Mouse (Mus musculus) cortical plate, adult 2 months (tissue): ENCODE data around the gene Tead1.

Experiments used
- CTCF ChIP-seq: fragments of 200-500 bp; IDR thresholded peaks from 2 replicates; pipeline ENCODE4 v1.5.1; 2011; ENCODE audit warnings: mild to moderate bottlenecking, control low read depth, low read length; ENCODE audit not compliant: insufficient read depth; ENCODE audit errors: extremely low read depth
- POLR2A ChIP-seq: fragments of 200-500 bp; IDR thresholded peaks from 2 replicates; pipeline ENCODE4 v1.6.1; 2011; ENCODE audit warnings: mild to moderate bottlenecking, low read length, control low read depth; ENCODE audit not compliant: insufficient read depth; ENCODE audit errors: extremely low read depth

DNA sequence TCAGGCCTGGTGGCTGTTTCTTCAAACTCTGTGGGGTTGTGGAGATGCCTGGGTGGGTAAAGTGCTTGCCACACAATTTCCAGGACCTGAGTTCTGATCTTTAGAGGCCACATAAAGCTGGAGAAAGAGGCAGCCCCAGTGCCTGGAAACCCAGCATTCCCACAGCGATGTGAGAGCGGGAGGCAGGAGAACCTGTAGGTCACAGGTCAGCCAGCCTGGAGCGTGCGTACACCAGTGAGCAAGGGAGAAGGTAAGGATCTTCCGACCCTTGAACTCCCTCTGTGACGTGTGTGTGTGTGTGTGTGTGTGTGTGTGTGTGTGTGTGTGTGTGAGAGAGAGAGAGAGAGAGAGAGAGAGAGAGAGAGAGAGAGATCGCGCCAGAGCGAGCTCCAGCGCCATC lies 14.4 kb downstream of the Tead1 start:
- TF ChIP-seq POLR2A (no peak), CTCF (no peak)
